Mouse (Mus musculus): ENCODE results near the gene Gria2. TPM values are rescaled to one million over a fixed set of nuclear protein-coding genes. Genes with fewer than 3 reads are reported as not detected.

The Gria2 gene
- under 1 TPM in 1 of 2 experiments, not detected in 1; 0.06 TPM for total RNA-seq (2021)

GRCm38 (mm10) chr3:80802596-80803081, at the start of gene Gria2:
Gene Gria2 (minus strand): TSS chr3:80802835.
- intact Hi-C loops (cut with DNase I) = loop anchor here (2.0 kb wide), 1 partner anchor 724 kb away; no protein-coding TSS in a partner anchor

GRCm38 (mm10) chr3:80850947-80851346, 48.3 kb upstream of the Gria2 start:
- intact Hi-C loops (cut with DNase I) = no loop called here
- DNase-seq = no peak

More at GRCm38 (mm10) chr3:80802596-80803081, at the start of gene Gria2:
- peak; percentile 11 to 30 for DNase-seq

- intact Hi-C loops (cut with DNase I) = no loop called here
- DNase-seq = no peak
These were observed 43.0 kb upstream of the Gria2 start for GRCm38 (mm10) chr3:80845634-80846033.

DNA sequence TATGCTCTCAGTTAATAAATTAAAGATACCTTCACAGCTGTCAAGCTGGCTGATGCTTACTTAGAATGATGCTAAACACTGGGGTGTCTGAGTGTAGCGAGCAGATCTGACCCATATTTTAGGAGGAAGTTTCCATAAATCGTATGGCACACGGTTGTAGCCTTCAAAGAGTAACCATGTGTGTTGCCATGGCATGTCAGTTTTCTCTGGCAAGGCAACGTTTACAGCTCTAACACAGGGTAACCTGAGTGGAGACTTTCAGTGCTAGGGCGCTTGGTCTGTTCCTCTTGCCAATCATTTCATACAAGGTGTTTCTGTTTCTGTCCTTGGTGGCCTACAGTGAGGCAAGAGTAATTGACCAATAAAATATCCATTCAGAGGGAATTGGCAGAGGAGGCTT, 37.2 kb upstream of the Gria2 start:
- intact Hi-C loops (cut with DNase I) = no loop called here

DNA sequence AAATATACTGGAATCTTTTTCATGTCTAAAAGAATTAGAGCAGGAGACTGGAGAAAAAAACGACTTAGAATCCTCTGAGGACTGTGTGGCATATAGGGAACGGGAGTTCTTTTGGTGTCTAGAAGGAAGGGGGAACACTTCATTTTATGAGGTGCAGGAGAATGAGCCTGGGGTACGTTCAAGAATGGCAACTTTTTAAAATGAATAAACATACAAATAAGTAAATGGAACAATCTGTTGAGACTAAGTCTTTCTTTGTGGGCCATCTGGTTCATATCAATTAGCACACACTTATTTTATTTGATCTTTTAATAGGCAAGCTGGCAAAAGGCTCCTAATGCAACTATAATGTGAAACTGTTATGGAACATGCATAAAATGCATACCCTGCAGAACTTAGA, 34.9 kb upstream of the Gria2 start:
- no peak for DNase-seq
- intact Hi-C loops (cut with DNase I) = no loop called here

More for the DNA sequence above, 37.2 kb upstream of the Gria2 start:
- DNase-seq = no peak

- intact Hi-C loops (cut with DNase I) = no loop called here
- no peak for DNase-seq
These were observed 21.3 kb upstream of the Gria2 start for GRCm38 (mm10) chr3:80823975-80824374.

- no peak for DNase-seq
- intact Hi-C loops (cut with DNase I) = no loop called here
These were observed 16.0 kb upstream of the Gria2 start for GRCm38 (mm10) chr3:80818619-80819018.

GRCm38 (mm10) chr3:80813734-80814133, 11.1 kb upstream of the Gria2 start:
- intact Hi-C loops (cut with DNase I) = no loop called here
- no peak for DNase-seq

DNA sequence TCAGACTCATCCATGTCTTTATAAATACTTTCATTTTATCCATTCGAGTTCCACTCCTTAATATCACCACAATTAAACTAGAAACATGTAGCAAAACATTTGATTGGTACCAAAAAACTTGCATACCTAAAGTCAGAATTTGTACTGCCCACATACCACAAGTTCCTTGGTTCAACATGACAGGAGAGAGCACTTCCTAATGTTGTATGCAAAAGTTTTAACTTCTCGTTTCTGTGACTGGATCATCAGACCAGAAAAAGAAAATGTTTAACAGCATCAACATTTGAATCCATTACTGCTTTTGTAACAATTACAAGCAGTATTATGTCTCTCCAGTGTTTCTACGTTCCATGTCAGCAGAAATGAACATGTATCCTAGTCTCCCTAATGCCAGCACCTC, 9.6 kb upstream of the Gria2 start:
- intact Hi-C loops (cut with DNase I) = no loop called here
- no peak for DNase-seq

DNA sequence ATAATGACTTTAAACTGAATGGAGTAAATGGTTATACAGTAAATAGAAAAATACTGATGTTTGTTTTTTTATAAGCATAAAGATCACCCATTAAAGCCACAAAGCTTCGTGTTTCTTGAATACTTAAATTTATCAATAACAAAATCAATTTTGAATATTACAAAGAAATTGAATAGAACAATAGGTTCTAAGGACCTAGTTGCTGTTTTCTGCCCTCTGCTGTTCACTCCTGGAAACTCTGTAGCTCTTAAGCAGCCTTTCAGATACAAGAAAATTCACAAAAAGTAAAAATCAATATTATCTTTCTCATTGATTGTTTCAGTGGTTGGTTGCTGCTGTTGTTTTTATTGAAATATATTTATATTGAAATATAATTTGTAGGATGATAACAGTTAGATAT, 2.7 kb upstream of the Gria2 start:
- intact Hi-C loops (cut with DNase I) = no loop called here
- no peak for DNase-seq

GRCm38 (mm10) chr3:80803811-80804210, 1.2 kb upstream of the Gria2 start:
- no peak for DNase-seq
- intact Hi-C loops (cut with DNase I) = loop anchor here (2.0 kb wide), 1 partner anchor 725 kb away; no protein-coding TSS in a partner anchor

- no peak for DNase-seq
- intact Hi-C loops (cut with DNase I) = loop anchor here (2.0 kb wide), 1 partner anchor 724 kb away; no protein-coding TSS in a partner anchor
These were observed 576 bp upstream of the Gria2 start for GRCm38 (mm10) chr3:80803211-80803610.

DNA sequence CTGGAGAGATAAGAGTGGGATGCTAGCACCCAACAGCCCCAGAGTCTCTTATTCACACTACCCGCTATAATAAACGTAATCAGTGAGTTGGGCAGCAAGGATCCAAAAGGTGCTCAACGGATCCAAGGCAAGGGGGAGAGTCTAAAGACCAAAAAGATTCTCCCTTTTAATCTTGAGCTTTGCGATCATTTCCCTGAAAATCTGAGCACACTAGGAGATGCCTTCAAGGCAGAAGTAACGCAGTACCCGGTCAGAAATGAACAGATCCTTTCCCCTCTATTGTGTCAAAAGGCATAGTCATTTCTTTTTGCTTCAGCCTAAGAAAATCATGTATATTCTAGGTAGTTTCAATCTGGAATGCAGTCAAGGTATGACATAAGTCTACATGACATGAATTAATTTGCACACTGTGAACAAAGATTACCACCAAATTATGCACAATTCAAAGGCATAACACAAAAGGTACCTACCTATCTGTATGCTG, 766 bp downstream of the Gria2 start:
- DNase-seq = no peak
- intact Hi-C loops (cut with DNase I) = loop anchor here (2.0 kb wide), 1 partner anchor 723 kb away; no protein-coding TSS in a partner anchor

GRCm38 (mm10) chr3:80800995-80801826, 1.4 kb downstream of the Gria2 start:
- no peak for DNase-seq
- intact Hi-C loops (cut with DNase I) = no loop called here

- DNase-seq = peak in 1 of 2 experiments; percentile 1
- intact Hi-C loops (cut with DNase I) = no loop called here
These were observed 2.2 kb downstream of the Gria2 start for GRCm38 (mm10) chr3:80800299-80800994.

- no peak for DNase-seq
- intact Hi-C loops (cut with DNase I) = no loop called here
These were observed 4.7 kb downstream of the Gria2 start for GRCm38 (mm10) chr3:80797935-80798334.

- DNase-seq = no peak
- intact Hi-C loops (cut with DNase I) = no loop called here
These were observed 5.9 kb downstream of the Gria2 start for GRCm38 (mm10) chr3:80796764-80797163.

DNA sequence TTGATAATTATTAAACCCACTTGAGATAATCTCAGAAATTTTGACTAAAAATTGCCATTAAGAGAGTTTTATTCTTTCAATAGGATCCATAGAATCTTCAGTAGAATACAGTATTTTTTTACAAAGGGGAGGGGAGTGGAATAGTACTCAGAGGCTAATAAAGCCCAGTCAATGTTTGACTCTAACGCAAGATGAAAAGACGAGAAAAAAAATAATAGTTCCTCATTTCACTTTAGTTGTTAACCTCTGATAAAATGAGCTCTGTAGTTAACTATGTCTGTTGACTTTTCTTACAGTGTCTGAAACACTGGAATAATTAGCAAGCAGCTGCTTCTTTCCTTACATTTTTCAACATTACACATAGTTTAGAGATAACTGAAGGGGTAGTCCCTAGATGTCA, 7.4 kb downstream of the Gria2 start:
- intact Hi-C loops (cut with DNase I) = no loop called here
- no peak for DNase-seq

GRCm38 (mm10) chr3:80787116-80787744, 15.4 kb downstream of the Gria2 start:
- no peak for DNase-seq
- intact Hi-C loops (cut with DNase I) = no loop called here

GRCm38 (mm10) chr3:80781144-80781530, 21.5 kb downstream of the Gria2 start:
- no peak for DNase-seq
- intact Hi-C loops (cut with DNase I) = no loop called here
